Mouse (Mus musculus): Measurements from ENCODE around the gene Megf11.

GRCm38 (mm10) chr9:64551307-64551706 lies 165.9 kb downstream of the Megf11 start:
- TF ChIP-seq CHD2 (IDR thresholded peaks at IDR 0.05; ENCODE audit: low read length) (no peak), CTCF (IDR thresholded peaks at IDR 0.05 in 2 of 3, conservative IDR thresholded peaks at IDR 0.05 in 1 of 3; ENCODE audit: control insufficient read depth in 1 of 3, insufficient read depth in 1 of 3, low read depth in 2 of 3, low read length in 3 of 3, poor library complexity in 1 of 3, severe bottlenecking in 1 of 3) (no peak), ETS1 (IDR thresholded peaks at IDR 0.05; ENCODE audit: low read depth, low read length) (no peak), POLR2A (IDR thresholded peaks at IDR 0.05; ENCODE audit: control insufficient read depth in 1 of 2, insufficient read depth in 1 of 2, low read depth in 1 of 2, low read length in 2 of 2, poor library complexity in 1 of 2) (no peak), JUND (IDR thresholded peaks at IDR 0.05; ENCODE audit: low read depth, low read length) (no peak), POLR2AphosphoS5 (IDR thresholded peaks at IDR 0.05; ENCODE audit: borderline replicate concordance, low read depth, low read length) (no peak), ZKSCAN1 (IDR thresholded peaks at IDR 0.05; ENCODE audit: low read depth, low read length) (no peak), ZMIZ1 (IDR thresholded peaks at IDR 0.05; ENCODE audit: low read depth, low read length) (no peak), UBTF (IDR thresholded peaks at IDR 0.05; ENCODE audit: borderline replicate concordance, insufficient read depth, low read depth, low read length) (no peak), ELF1 (IDR thresholded peaks at IDR 0.05; ENCODE audit: low read depth, low read length) (no peak), CHD1 (IDR thresholded peaks at IDR 0.05; ENCODE audit: low read depth, low read length) (no peak), NRF1 (IDR thresholded peaks at IDR 0.05; ENCODE audit: insufficient read depth, low read depth, low read length, poor library complexity, severe bottlenecking) (no peak), EP300 (IDR thresholded peaks at IDR 0.05; ENCODE audit: low read depth in 1 of 2, low read length in 2 of 2) (no peak)
